Mouse (Mus musculus) liver, adult 2 months (tissue): ENCODE results near the gene Col4a2.

Experiments used
- CTCF ChIP-seq: fragments of 200-500 bp; IDR thresholded peaks from 2 replicates; pipeline ENCODE4 v1.5.1; 2011; ENCODE audit warnings: low read depth, low read length, control low read depth
- POLR2A ChIP-seq: fragments of 200-500 bp; IDR thresholded peaks from 2 replicates; pipeline ENCODE4 v1.6.1; 2011; ENCODE audit warnings: low read length, control low read depth; ENCODE audit not compliant: insufficient read depth; ENCODE audit errors: extremely low read depth

- TF ChIP-seq CTCF = no peak
- TF ChIP-seq POLR2A = no peak
Measured at GRCm38 (mm10) chr8:11412450-11412849, 99.8 kb downstream of the Col4a2 start.
